11 mouse cellular contexts compared by ENCODE assay signal in the genomic region with DNA sequence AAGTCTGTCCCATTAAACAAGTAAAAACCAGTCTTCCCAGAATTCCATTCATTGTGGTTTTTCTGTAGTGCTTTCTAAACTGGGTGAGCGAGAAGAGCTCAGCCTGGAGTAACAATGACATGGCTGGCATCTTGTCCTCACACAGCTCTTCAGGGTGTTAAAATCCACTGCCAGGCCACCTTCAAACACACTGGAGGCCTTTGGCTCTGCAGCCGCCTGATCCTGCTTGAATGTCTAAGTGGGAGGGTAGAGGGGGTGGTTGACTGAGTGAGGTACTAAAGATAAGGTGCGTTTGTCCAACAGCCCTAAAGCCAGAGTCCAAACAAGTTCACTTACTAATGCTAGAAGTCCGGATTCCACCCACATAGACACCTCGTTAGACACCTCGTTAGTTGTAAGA. TPM values are rescaled to one million over a fixed set of nuclear protein-coding genes. Genes with fewer than 3 reads are reported as not detected.
DNase-seq lines count a peak whose midpoint lies in the region; ATAC-seq lines count a peak whose summit lies in the region.
"Had no signal": no experiment of that assay in that cellular context is flagged by ENCODE, and none has a peak within 500 bp of the region (broad histone marks: within the 10 kb centered on the region; RNA-seq: fewer than 3 reads in every experiment).

No protein-coding gene starts in this region.

- 10% methylated on average over 6 of the region's 6 CpGs for WGBS in forebrain, embryonic 12.5 days
- 9% methylated on average over 6 of the region's 6 CpGs for WGBS in forebrain, embryonic 13.5 days
- 41% methylated on average over 6 of the region's 6 CpGs for WGBS in intestine, embryonic 16.5 days
- 18% methylated on average over 6 of the region's 6 CpGs for WGBS in midbrain, embryonic 13.5 days

- no peak overlapping the region for H3K4me2 ChIP-seq in forebrain, embryonic 12.5 days
- H3K4me2 ChIP-seq in forebrain, embryonic 13.5 days = no peak overlapping the region
- no peak overlapping the region for H3K4me2 ChIP-seq in intestine, embryonic 16.5 days (ENCODE audit: low read depth, low read length)
- no peak overlapping the region for H3K4me2 ChIP-seq in midbrain, embryonic 13.5 days (replicated peaks)

- H3K4me3 ChIP-seq in forebrain, embryonic 12.5 days (replicated peaks) = no peak overlapping the region
- H3K4me3 ChIP-seq in forebrain, embryonic 13.5 days = no peak overlapping the region
- H3K4me3 ChIP-seq in intestine, embryonic 16.5 days (ENCODE audit: low read length) = no peak overlapping the region
- no peak overlapping the region for H3K4me3 ChIP-seq in midbrain, embryonic 13.5 days (replicated peaks)
- H3K4me3 ChIP-seq: erythroblast, embryonic 14.5 days had no signal

- DNase-seq in fat pad, adult 2 months (ENCODE audit: extremely low read depth, low read depth, low spot score) = peak; percentile 91
- no peak for DNase-seq in kidney, adult 8-10 months
- DNase-seq in right cerebral cortex, adult 18-20 months = no peak
- no peak for DNase-seq in layer of hippocampus, adult 9-10 months (ENCODE audit: low spot score)
- DNase-seq: kidney, adult 2 months had no signal

- H3K27ac ChIP-seq in forebrain, embryonic 12.5 days = peak overlapping the region; percentile 50; the same call in 1 of the 2 replicates
- H3K27ac ChIP-seq in forebrain, embryonic 13.5 days = no peak overlapping the region; the same call in 1 of the 2 replicates
- no peak overlapping the region for H3K27ac ChIP-seq in intestine, embryonic 16.5 days (ENCODE audit: low read length)
- H3K27ac ChIP-seq in midbrain, embryonic 13.5 days = peak overlapping the region; percentile 25

- H3K9me3 ChIP-seq in forebrain, embryonic 12.5 days = no peaks in the 10 kb centered on the region
- H3K9me3 ChIP-seq in forebrain, embryonic 13.5 days (replicated peaks) = no peaks in the 10 kb centered on the region
- no peaks in the 10 kb centered on the region for H3K9me3 ChIP-seq in intestine, embryonic 16.5 days (ENCODE audit: control insufficient read depth, low read length)
- no peaks in the 10 kb centered on the region for H3K9me3 ChIP-seq in midbrain, embryonic 13.5 days

- ATAC-seq in forebrain, embryonic 12.5 days (ENCODE audit: low FRiP score) = no peak
- ATAC-seq in forebrain, embryonic 13.5 days = no peak
- peak; percentile 72 for ATAC-seq in intestine, embryonic 16.5 days
- ATAC-seq in midbrain, embryonic 13.5 days = peak; percentile 32; the same call in 1 of the 2 replicates

- no peak overlapping the region for H3K9ac ChIP-seq in forebrain, embryonic 12.5 days
- H3K9ac ChIP-seq in forebrain, embryonic 13.5 days = no peak overlapping the region
- H3K9ac ChIP-seq in intestine, embryonic 16.5 days (ENCODE audit: low read depth, low read length) = no peak overlapping the region
- no peak overlapping the region for H3K9ac ChIP-seq in midbrain, embryonic 13.5 days (replicated peaks)

- peaks cover 55% of the 10 kb centered on the region for H3K4me1 ChIP-seq in forebrain, embryonic 12.5 days
- peaks cover 52% of the 10 kb centered on the region for H3K4me1 ChIP-seq in forebrain, embryonic 13.5 days
- peaks cover 5% of the 10 kb centered on the region; the same call in 1 of the 2 replicates for H3K4me1 ChIP-seq in intestine, embryonic 16.5 days (ENCODE audit: control insufficient read depth, insufficient read depth, low read length)
- peaks cover 65% of the 10 kb centered on the region for H3K4me1 ChIP-seq in midbrain, embryonic 13.5 days (replicated peaks)

- H3K36me3 ChIP-seq in forebrain, embryonic 12.5 days (replicated peaks) = 0 out of 2 replicates have a peak, but pooled peaks cover 3% of the 10 kb centered on the region
- no peaks in the 10 kb centered on the region for H3K36me3 ChIP-seq in forebrain, embryonic 13.5 days (ENCODE audit: poor library complexity, severe bottlenecking)
- no peaks in the 10 kb centered on the region for H3K36me3 ChIP-seq in intestine, embryonic 16.5 days (ENCODE audit: control insufficient read depth, insufficient read depth, low read length)
- peaks cover 4% of the 10 kb centered on the region; the same call in 1 of the 2 replicates for H3K36me3 ChIP-seq in midbrain, embryonic 13.5 days

- H3K27me3 ChIP-seq in forebrain, embryonic 12.5 days = peaks cover 37% of the 10 kb centered on the region
- H3K27me3 ChIP-seq in forebrain, embryonic 13.5 days = peaks cover 21% of the 10 kb centered on the region
- H3K27me3 ChIP-seq in intestine, embryonic 16.5 days (replicated peaks; ENCODE audit: control insufficient read depth, insufficient read depth, low read length) = no peaks in the 10 kb centered on the region
- peaks cover 4% of the 10 kb centered on the region; the same call in 1 of the 2 replicates for H3K27me3 ChIP-seq in midbrain, embryonic 13.5 days

RNA-seq across cellular contexts. Expression of a gene that starts 48.6 kb away (rescaled TPM):
- polyA plus RNA-seq in forebrain, embryonic 12.5 days (2016; fragmentation: Nextera tagmentation; extraction: Ambion mirVana) = 24.8 and 26.5 TPM in 2 replicates
- 11.8 and 15.6 TPM in 2 replicates for polyA plus RNA-seq in forebrain, embryonic 13.5 days (2015; fragmentation: Nextera tagmentation; extraction: Ambion mirVana)
- not detected in 2 replicates for polyA plus RNA-seq in intestine, embryonic 16.5 days (2015; fragmentation: Nextera tagmentation; extraction: Ambion mirVana)
- polyA plus RNA-seq in midbrain, embryonic 13.5 days (2015; fragmentation: Nextera tagmentation; extraction: Ambion mirVana) = 29.0 and 34.3 TPM in 2 replicates
- polyA plus RNA-seq: C2C12; erythroblast, embryonic 14.5 days had no signal

Comparison
In these comparisons a context has a peak if more than half of its experiments do, and no peak if none do; other contexts are left out.
1. H3K27ac ChIP-seq: peak in forebrain, embryonic 12.5 days (single experiment) and midbrain, embryonic 13.5 days (single experiment); none in forebrain, embryonic 13.5 days (single experiment) and intestine, embryonic 16.5 days (single experiment).
2. ATAC-seq: peak in intestine, embryonic 16.5 days (single experiment) and midbrain, embryonic 13.5 days (single experiment); none in forebrain, embryonic 12.5 days (single experiment) and forebrain, embryonic 13.5 days (single experiment).
3. RNA of a gene that starts 48.6 kb away (polyA plus RNA-seq): 29.0 to 34.3 TPM in midbrain, embryonic 13.5 days, 24.8 to 26.5 TPM in forebrain, embryonic 12.5 days and 11.8 to 15.6 TPM in forebrain, embryonic 13.5 days; not detected in intestine, embryonic 16.5 days; every median in the first group is over 10 times any median in the second.